Mouse (Mus musculus) urinary bladder, postnatal 10 days (tissue): ENCODE data around the gene Kif16b.

Experiments
- DNase-seq: peaks from one replicate; pipeline ENCODE4 v3.0.0; 2022; ENCODE audit warnings: low spot score

Gene Kif16b

DNA sequence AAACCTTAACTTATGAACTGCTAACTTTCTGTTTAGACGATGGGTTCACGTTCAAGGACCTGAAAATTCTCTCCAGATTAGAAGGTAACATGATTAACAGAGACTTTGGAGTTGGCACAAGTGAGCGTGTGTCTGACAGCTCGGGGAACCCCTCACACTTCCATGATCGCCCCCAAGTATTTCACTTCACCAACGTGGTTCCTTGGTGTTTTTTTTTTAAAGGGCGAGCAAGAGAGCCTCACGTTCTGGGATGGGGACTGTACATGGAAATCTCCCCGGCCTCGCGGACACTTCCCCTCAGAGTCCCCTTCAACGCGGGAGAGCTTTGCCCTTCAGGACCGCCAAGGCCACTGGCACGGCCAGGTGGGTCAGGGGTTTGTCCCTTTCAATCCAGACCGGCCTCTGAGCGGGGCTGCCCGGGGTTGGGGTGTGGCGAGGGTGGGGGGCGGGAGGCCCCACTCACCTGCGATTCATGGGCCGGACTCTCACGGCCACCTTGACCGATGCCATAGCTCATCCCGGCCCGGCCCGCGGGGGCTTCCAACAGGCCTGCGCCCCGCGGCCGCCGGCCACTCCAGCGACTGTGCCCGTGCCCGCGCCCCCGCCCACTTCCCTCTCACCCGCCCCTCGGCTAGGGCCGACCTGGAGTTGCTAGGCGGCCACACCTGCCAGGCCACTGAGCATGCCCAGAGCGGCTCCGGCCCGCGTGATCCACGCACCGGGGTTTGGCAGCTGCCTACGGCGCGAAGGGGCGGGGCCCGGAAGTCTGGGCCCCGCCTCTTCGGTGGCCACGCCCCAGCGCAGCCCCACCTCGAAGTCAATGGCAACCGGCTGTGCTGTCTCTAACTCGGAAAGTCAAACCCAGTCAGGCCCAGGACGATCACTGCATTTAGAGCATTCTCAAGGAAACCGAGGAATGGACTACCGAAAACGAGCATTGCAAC lies at the start of gene Kif16b:
Kif16b (minus strand) TSS at position 670 of the 944 bp plus-strand sequence.
- peak; percentile 72 for DNase-seq

- DNase-seq: no peak
These were observed 39.7 kb upstream of the Kif16b start for GRCm38 (mm10) chr2:142940899-142941642.

DNA sequence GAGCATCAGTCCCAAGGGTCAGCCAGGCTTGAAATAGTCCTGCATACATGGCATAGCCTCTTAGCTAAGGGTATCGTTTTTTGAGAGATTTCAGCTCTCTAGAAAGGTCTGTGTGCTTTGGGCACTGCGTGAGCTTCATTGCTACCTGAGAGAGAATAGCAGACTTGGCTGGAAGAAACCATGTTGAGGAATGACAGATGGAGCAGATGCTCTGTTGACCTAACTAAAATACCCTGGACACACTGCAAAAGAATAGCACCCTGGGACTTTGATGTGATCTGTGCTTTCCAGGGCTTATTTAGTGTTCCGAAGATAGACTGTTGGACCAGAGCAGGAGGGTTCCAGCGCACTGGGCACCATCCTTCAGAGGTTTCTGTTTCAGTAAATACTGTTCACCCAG lies 29.1 kb upstream of the Kif16b start:
- no peak for DNase-seq

GRCm38 (mm10) chr2:142929226-142930112 lies 28.1 kb upstream of the Kif16b start:
- no peak for DNase-seq

DNA sequence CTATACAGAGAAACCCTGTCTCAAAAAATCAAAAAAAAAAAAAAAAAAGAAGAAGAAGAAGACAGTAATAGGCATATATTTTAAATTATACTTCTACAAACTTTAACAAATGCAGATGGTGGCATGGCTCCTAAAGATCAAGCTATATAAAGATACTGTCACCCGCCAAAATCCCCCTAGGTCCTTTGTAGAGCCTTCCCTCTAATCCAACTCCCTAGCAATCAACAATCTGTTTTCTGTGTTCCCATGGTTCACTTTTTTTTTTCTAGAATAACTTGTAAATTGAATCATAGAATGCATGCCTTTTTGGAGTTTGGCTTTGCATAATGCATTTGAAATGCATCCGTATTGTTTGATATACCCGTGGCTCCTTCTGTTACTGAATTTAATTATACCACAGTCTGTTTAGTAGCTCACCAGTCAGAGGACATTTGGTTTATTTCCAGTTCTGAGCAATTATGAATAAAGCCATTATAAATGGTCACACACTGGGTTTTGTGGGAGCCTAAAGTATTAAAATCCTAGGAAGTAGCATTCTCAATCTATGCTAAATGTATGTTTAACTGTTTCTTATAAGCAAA lies 9.6 kb upstream of the Kif16b start:
- DNase-seq: no peak

DNA sequence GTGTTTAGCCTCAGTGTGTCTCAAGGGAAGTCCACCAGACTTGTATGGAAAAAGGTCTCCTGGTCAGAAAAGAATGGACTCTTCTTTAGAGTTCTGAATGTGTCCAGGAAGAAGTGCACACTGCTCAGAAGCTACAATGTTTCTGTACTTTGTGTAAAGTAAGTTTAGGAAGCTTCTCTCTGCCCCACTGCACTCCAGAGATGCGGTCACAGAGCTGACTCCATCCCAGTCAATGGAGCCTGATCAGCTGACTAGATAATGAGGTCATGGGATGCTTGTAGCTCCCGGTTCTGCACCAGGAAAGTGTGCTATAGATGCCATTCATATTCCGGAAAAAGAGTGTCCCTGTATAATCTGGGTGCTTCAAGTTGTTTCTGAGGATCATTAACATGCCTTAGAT lies 7.9 kb upstream of the Kif16b start:
- no peak for DNase-seq

DNA sequence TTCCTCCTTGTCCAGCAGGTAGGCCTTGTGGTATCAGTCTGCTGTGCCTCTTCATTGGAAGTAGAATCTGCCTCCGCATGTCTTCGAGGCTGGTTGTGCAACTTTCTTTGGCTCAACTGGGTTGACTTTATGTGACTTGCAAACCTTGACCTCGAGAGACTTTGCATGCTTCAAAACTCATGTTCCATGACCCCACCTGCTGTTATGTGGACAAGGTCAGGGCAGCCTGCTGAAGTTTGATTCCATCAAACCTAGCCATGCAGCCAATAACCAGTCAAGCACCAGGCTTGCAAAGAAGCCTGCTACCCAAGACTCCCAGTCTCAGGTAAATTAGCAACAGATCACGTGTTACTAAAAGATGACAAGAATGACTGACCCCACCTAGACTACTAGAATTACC lies 5.7 kb upstream of the Kif16b start:
- DNase-seq: no peak

GRCm38 (mm10) chr2:142902905-142903895 lies 1.9 kb upstream of the Kif16b start:
- peak; percentile 71 for DNase-seq

DNA sequence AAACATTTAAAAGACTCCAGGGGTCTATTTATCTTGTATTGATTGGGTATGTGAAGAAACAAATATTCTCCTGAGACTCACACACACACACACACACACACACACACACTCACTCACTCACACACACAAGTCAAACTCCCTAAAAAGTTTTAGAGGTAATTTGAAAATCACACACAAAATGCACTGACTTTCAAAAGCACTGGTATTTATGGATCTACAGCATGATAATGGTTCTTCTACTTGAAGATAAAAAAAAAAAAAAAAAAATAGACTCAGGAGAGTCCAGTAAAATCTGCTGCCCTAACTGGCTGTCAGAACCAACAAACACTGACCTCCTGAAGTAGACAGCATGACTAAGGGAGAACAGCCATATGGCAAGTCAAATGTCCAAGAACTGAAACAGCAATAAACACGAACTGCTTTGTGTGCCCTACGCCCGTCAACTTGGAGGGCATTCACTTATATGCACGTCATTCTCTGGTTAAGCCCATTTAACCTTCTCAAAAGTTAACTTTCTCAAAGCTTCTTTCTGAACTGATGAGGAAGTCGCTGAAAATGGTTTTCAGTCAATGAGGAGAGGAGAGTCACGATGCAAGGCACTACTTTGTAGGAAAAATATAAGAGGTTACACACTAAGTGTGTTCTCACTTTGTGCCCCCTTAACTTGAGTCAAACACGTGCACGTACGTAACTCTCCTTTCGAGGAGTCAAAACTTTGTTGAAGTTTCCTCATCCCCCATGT lies 1.0 kb downstream of the Kif16b start:
- DNase-seq: no peak

- no peak for DNase-seq
These were observed 7.6 kb downstream of the Kif16b start for GRCm38 (mm10) chr2:142893780-142894179.

- DNase-seq: no peak
These were observed 10.0 kb downstream of the Kif16b start for GRCm38 (mm10) chr2:142891283-142891682.

GRCm38 (mm10) chr2:142884456-142884855 lies 16.9 kb downstream of the Kif16b start:
- DNase-seq: no peak

DNA sequence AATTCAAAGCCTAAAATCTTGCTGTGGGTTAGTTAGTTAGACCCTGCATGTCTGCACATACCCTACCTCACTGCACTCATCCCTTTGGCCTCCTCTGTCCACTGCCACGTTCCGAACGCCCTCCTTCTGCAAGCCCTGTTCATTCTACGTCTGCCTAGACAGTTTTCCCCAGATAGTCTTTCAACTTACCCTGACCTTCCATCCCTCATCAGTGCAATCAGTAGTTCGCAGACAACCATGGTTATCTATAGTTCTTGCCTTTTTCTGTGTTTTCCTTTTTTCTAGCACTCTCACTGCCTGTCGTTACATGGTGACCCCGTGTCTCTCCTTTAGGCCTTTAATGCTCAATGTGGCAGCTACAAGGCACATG lies 17.7 kb downstream of the Kif16b start:
- no peak for DNase-seq

- no peak for DNase-seq
These were observed 18.3 kb downstream of the Kif16b start for GRCm38 (mm10) chr2:142882871-142883624.

DNA sequence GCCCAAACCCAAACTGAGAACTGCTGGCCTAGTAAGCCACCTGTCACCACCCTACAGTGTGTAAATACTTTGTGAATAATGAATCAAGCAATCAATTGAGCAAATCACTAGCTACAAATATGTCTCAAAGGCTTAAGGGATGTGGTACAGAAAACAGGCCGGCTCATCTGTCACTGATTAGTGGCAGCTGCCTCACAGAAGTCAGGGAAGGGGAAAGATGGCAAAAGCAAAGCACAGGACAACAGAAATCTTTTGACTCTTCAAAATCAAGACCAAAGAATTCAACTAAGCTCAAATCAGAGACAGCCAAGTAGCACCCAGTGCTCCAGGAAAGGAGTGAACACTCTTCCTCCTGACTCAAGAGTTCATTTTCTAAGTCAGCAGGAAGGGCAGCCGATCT lies 18.9 kb downstream of the Kif16b start:
- no peak for DNase-seq

- DNase-seq: no peak
These were observed 20.2 kb downstream of the Kif16b start for GRCm38 (mm10) chr2:142881177-142881576.

DNA sequence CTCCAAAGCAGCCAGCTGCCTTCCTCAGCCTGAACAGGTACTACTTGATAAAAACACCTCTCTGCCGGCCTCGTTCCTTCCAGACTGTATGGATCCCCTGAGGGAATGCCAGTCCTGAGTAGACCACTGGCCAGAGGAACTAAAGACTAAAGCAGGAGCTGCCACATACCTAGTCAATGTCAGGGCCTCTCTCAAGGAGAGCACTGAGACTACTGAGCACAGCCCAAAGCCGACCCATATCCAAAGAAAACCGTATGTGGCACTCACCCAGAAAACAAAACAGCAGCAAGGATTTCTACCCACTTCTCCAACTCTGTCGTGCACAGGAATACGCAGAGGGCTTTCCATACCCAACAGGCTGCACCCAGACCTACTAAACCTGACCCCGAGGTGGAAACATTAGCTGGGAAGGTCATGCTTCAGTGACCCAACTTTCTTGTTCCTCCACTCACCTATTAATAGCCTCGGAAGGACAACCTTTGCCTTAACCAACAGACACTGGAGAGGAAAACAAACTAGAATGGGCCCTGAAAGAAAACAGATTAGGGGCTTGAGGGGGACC lies 22.0 kb downstream of the Kif16b start:
- DNase-seq: no peak

DNA sequence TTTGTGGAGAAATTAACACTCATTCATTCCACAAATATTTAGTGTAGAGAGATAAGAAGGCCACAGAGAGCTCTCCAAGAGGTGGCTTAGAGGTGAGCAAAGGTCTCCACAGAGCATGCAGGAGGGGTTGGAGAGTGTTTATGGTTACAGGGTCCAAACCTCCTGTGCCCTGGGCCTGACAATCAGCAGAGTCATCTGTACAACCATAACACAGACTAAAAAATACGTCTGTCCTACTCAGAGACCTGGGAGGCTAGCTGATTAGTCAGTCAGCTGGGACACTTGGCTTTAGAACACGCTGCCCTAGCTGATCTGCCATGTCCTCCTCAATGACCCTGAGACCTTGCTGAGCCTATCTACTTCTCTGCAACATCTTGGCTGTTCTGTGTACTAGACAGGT lies 24.7 kb downstream of the Kif16b start:
- no peak for DNase-seq

DNA sequence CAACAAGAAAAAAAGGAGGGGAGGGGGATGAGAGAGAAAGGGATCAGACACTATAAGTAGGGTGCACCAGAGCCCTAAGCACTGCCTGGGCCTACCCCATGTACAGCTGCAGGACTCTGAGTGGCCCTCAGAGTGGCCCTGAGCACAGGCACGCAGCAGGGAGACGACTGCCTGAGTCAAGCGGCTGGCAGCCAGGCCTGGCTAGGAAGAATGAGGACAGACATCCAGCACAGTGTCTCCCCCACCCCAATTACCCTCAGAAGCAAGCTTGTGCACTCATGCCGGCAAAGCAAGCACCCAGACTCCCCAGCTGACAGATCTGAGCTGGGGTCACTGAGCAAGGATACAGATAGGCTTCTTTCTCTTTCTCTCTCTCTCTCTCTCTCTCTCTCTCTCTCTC lies 25.4 kb downstream of the Kif16b start:
- DNase-seq: no peak
